Mouse (Mus musculus) frontal cortex, postnatal 10 days (tissue): ENCODE measurements around the gene Bcl2a1c.
A peak's percentile ranks its signal among the peaks of the same experiment; 100 is the strongest.
"Not testable (repeated sequence)": the region's sequence is repeated elsewhere in the genome, so short reads cannot be mapped to it uniquely, and the experiment has no call there.

Source experiments
- DNase-seq, 2 experiments: peaks; one replicate each; pipeline ENCODE4 v3.0.0; 2022; ENCODE audit warnings: low spot score in 2 of 2, mixed read lengths in 1 of 2

The Bcl2a1c gene

DNA sequence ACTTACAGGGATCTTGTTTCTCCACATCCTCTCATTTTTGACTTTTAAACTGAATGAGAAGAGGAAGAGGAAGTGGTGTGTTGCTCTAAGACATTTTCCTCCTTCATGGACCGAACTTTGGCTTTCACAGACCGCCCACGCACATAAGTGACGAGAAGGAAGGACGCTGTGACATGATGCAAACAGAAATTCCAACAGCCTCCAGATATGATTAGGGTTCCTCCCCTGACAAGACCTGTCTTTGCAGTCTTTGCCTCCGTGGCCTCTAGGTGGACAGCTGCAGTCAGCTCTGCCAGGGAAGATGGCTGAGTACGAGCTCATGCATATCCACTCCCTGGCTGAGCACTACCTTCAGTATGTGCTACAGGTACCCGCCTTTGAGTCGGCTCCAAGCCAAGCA, at the start of gene Bcl2a1c:
Gene Bcl2a1c (plus strand): TSS at position 281 of the 400 bp plus-strand sequence.
- not testable (repeated sequence) for DNase-seq

DNA sequence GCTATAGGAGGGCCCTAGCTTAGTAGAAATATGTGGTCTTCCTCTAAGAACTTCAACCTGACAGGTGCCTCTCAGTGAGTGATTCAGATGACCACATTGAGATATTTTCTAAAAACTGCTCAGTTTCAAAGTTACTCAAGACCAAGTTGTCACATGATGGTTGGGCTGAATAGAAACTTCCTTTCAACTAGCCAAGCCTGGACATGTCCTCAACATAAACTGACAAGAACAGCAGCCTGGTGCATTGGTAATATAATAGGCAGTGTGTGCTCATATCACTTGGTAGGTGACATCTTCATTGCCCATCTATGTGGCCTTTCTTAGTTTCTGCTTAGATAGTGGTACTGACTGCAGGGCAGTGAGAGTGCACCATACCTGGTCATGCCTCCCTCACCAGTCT, 24.0 kb upstream of the Bcl2a1c start:
- not testable (repeated sequence) for DNase-seq

DNA sequence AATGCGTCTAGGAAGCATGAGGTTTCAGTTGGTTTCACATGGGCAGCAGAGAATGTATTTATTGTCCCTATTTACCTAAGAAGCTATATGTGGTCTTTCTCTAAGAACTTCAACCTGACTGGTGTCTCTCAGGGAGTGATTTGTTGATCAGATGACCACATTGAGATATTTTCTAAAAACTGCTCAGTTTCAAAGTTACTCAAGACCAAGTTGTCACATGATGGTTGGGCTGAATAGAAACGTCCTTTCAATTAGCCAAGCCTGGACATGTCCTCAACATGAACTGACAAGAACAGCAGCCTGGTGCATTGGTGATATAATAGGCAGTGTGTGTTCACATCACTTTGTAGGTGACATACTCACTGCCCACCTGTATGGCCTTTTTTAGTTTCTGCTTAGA, 18.2 kb upstream of the Bcl2a1c start:
- DNase-seq, result not testable (repeated sequence)

- peak in 1 of 2 experiments; percentile 20 for DNase-seq
These were observed 11.9 kb upstream of the Bcl2a1c start for GRCm38 (mm10) chr9:114318021-114318420.

DNA sequence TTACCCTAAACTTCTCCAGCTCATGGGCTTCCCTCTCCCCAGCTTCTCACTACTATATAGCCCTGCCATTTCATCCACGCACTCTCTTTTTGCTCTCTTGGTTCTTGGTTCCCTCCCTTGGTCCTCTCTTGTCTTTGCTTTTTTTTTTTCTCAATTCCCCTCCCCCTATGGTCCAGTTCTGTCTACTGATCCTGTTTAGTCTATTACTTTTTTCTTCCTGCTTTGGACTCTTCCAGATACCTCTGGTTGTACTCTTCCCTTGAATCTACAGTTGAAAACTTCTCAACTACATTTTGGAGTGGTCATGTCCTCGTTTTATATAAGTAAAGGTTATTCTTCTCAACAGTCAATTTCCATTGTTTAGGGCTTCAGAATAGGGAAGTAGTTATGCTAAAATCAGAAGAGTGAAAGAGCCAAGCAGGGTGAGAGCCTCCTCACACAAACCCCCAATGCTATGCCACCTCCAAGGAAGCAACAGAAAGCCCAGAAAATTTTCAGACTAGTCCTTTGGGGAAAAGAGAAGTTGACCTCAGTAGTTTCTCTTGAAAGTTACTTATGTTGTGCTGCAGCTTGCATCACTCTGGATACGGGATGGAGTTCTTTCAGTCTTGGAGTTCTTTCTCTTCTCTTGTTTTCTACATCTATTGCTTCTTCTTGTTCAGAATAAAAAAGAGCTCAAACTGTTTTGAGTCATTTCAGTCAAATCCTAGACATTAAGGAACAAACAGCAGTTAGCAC, 3.8 kb upstream of the Bcl2a1c start:
- DNase-seq, result no peak

DNA sequence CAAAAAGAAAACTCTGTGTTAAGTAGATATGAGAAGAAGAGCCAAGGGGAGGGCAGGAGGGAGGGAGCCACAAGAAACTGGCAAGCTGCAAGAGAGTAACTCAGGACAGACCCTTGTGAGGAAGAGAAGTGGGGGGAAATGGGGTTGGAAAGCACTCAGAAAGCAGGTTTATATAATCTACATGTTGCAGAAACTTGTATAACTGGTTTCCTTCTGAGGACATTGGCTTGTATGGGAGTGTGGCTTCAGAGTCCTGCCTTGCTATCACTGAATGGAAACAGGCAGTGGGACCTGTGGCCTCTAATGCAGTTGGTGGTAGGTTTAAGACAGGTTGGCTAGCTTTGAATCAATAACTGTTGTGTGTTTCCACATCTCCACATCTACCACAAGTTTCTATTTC, 1.6 kb upstream of the Bcl2a1c start:
- not testable (repeated sequence) for DNase-seq

DNA sequence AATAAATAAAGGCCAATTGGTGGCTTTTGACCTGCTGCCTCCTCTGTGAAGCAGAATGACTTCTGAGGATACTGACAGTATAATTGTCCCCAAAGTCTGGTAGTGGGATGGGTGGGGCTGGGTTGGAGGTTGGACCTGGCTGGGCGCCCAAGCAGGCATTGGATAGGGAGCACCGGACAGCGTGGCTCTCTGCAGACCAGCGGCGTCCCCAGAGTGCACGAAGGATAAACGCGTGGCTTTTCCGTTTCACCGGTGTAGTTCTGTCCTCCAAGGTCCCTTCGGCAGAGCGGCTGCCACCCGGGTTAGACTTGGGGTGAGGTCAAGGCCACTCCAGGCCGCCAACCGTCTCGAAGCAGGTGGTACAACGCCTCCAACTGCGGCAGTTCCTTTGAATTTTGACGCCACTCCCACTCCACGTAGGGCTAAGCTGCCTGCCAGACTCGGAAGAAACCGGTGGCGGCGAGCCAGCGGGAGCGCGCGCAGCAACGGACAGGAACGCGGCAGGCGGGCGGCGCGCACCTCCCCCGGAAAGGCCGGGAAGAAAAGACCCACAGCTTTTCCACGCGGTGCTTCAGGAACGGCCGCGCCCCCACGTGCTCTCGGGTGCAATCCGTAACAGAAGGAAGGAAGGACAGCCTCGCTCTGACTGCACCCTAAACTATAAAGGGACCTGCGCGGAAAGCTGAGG, 38.0 kb downstream of the Bcl2a1c start:
- peak; percentile 75 for DNase-seq

- DNase-seq, result no peak
These were observed 38.5 kb downstream of the Bcl2a1c start for GRCm38 (mm10) chr9:114368471-114368858.

DNA sequence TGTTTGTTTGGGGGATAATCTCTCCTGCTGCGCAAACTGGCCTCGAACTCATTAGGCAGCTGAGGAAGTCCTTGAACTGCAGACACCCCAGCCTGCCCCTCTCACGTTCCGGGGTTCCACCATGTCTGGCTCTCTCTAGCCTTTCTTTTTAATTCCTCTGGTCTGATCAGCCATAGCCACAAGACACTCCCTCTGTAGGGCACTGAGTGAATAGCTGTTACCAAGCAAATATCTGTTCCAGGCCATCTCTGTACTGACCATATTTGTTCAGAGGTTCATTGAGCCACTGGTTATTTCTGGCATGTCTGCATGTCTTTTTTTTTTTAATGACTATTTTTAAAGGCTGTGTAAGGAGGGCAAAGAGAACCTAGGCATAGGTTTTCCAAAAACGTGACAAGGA, 39.5 kb downstream of the Bcl2a1c start:
- DNase-seq, result not testable (repeated sequence)

GRCm38 (mm10) chr9:114371717-114372116, 41.8 kb downstream of the Bcl2a1c start:
- DNase-seq, result peak in 1 of 2 experiments; percentile 31

GRCm38 (mm10) chr9:114375276-114375962, 45.5 kb downstream of the Bcl2a1c start:
- no peak for DNase-seq

GRCm38 (mm10) chr9:114377168-114377567, 47.2 kb downstream of the Bcl2a1c start:
- no peak for DNase-seq

DNA sequence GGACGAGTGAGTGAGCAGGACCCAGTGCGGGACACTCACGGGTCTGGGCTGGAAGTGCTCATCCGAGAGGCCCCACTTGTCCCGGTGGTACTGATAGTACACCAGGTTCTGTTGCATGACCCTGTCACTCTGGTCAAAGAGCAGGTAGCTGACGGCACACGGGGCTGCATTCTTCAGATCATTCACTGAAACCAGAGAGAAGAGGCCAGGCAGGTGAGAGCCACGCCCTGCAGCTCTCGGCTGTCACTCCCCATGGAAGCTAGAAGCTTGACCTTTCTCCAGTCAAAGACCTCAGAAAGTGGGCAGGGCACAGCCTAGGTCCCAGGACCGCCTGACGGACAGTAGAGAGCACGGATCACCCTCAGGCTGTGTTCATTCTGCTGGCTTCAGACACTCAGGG, 49.9 kb downstream of the Bcl2a1c start:
- DNase-seq, result no peak
